Mouse (Mus musculus) neural tube, embryonic 11.5 days (tissue): ENCODE results near the gene Olfr521. TPM values are rescaled to one million over a fixed set of nuclear protein-coding genes. Genes with fewer than 3 reads are reported as not detected.
"Not testable (repeated sequence)": the region's sequence is repeated elsewhere in the genome, so short reads cannot be mapped to it uniquely, and the experiment has no call there.

Experiments used
- ATAC-seq: fragments of 200-750 bp; cut with Nextera tagmentation; 2 replicates; pipeline ENCODE4 v1.8.0; 2017; ENCODE audit warnings: moderate number of reproducible peaks, mild to moderate bottlenecking, moderate TSS enrichment, moderate library complexity; ENCODE audit not compliant: insufficient read depth, low FRiP score, low TSS enrichment
- DNase-seq: peaks from one replicate; pipeline ENCODE4 v3.0.0-alpha.2; 2015; ENCODE audit warnings: low spot score
- H3K27ac ChIP-seq: fragments of 300-500 bp; sonication (generic); 2 replicates; pipeline ENCODE4 v1.5.1; 2014; ENCODE audit warnings: low read depth, mild to moderate bottlenecking, low read length
- H3K27me3 ChIP-seq: fragments of 300-500 bp; sonication (generic); 2 replicates; pipeline ENCODE4 v1.6.1; 2014; ENCODE audit warnings: mild to moderate bottlenecking, low read length, mixed read lengths; ENCODE audit not compliant: control insufficient read depth, insufficient read depth
- H3K36me3 ChIP-seq: fragments of 300-500 bp; sonication (generic); 2 replicates; pipeline ENCODE4 v1.6.1; 2014; ENCODE audit warnings: mild to moderate bottlenecking, low read length, moderate library complexity, mixed read lengths; ENCODE audit not compliant: control insufficient read depth, insufficient read depth
- H3K4me1 ChIP-seq: fragments of 300-500 bp; sonication (generic); 2 replicates; pipeline ENCODE4 v1.6.1; 2014; ENCODE audit warnings: low read length, mixed read lengths; ENCODE audit not compliant: control insufficient read depth, insufficient read depth
- H3K4me2 ChIP-seq: fragments of 300-500 bp; sonication (generic); 2 replicates; pipeline ENCODE4 v1.6.1; 2014; ENCODE audit warnings: low read depth, mild to moderate bottlenecking, moderate library complexity
- H3K4me3 ChIP-seq: fragments of 300-500 bp; sonication (generic); 2 replicates; pipeline ENCODE4 v1.5.1; 2014; ENCODE audit warnings: low read depth, low read length
- H3K9ac ChIP-seq: fragments of 300-500 bp; sonication (generic); 2 replicates; pipeline ENCODE4 v1.6.1; 2014; ENCODE audit warnings: mild to moderate bottlenecking, low read length
- H3K9me3 ChIP-seq: fragments of 300-500 bp; sonication (generic); 2 replicates; pipeline ENCODE4 v1.6.1; 2016; ENCODE audit warnings: low read length; ENCODE audit not compliant: control insufficient read depth
- WGBS: fragments of 180-500 bp; shearing (Covaris S2); extraction: QIAGEN DNeasy Blood & Tissue Kit; methylation state at CpG from one replicate; pipeline ENCODE4 v1.1.7; 2014; 5-methylcytosine and 5-hydroxymethylcytosine counted together
- polyA plus RNA-seq: library from polyadenylated mRNA; unstranded; fragments of >200 nt; fragmentation: Nextera tagmentation; extraction: Ambion mirVana; gene quantifications from 2 replicates; pipeline ENCODE4 v1.2.1, GENCODE M21; 2014

The Olfr521 gene
- polyA plus RNA-seq, result not detected in 2 replicates

- WGBS, result 96% methylated on average over 2 of the region's 2 CpGs
Observed at GRCm38 (mm10) chr7:99763207-99763606, at the start of gene Olfr521. TSS of gene Olfr521 (plus strand) at chr7:99763507.

GRCm38 (mm10) chr7:99716536-99716935 is 46.8 kb upstream of the Olfr521 start:
- no peak overlapping the region for H3K4me2 ChIP-seq
- H3K4me1 ChIP-seq, result no peaks in the 10 kb centered on the region
- H3K9me3 ChIP-seq, result no peaks in the 10 kb centered on the region
- H3K27me3 ChIP-seq, result no peaks in the 10 kb centered on the region
- H3K27ac ChIP-seq, result no peak overlapping the region
- DNase-seq, result no peak
- 86% methylated on average over 2 of the region's 2 CpGs for WGBS
- H3K9ac ChIP-seq, result no peak overlapping the region
- no peaks in the 10 kb centered on the region for H3K36me3 ChIP-seq
- ATAC-seq, result no peak
- H3K4me3 ChIP-seq, result no peak overlapping the region

More at GRCm38 (mm10) chr7:99763207-99763606, at the start of gene Olfr521:
- no peak within 1 kb of the TSS for H3K4me2 ChIP-seq
- no peaks in the 10 kb centered on the region for H3K4me1 ChIP-seq
- no peak for ATAC-seq
- H3K4me3 ChIP-seq, result no peak within 1 kb of the TSS
- DNase-seq, result no peak
- H3K9me3 ChIP-seq, result peaks cover 7% of the 10 kb centered on the region
- H3K9ac ChIP-seq, result no peak within 1 kb of the TSS
- H3K27ac ChIP-seq, result no peak within 1 kb of the TSS
- no peaks in the 10 kb centered on the region for H3K27me3 ChIP-seq
- H3K36me3 ChIP-seq, result no peaks in the 10 kb centered on the region

GRCm38 (mm10) chr7:99729973-99730372 is 33.3 kb upstream of the Olfr521 start, which contains the start of gene Olfr520:
TSS of gene Olfr520 (plus strand) at chr7:99730273.
- no peak for ATAC-seq
- whole genome bisulfite sequencing, result 93% methylated on average over 2 of the region's 2 CpGs
- H3K4me3 ChIP-seq, result no peak within 1 kb of the TSS
- H3K4me2 ChIP-seq, result no peak within 1 kb of the TSS
- H3K9me3 ChIP-seq, result no peaks in the 10 kb centered on the region
- DNase-seq, result no peak
- H3K36me3 ChIP-seq, result no peaks in the 10 kb centered on the region
- H3K27ac ChIP-seq, result no peak within 1 kb of the TSS
- H3K9ac ChIP-seq, result no peak within 1 kb of the TSS
- no peaks in the 10 kb centered on the region for H3K27me3 ChIP-seq
- no peaks in the 10 kb centered on the region for H3K4me1 ChIP-seq

- Histone ChIP-seq H3K9me3 (no peaks in the 10 kb centered on the region), H3K4me2 (no peak overlapping the region), H3K27me3 (no peaks in the 10 kb centered on the region), H3K4me1 (no peaks in the 10 kb centered on the region), H3K36me3 (no peaks in the 10 kb centered on the region), H3K27ac (no peak overlapping the region), H3K9ac (no peak overlapping the region), H3K4me3 (no peak overlapping the region)
- WGBS, result 92% methylated on average over 2 of the region's 2 CpGs
- ATAC-seq (no peak), DNase-seq (no peak)
Observed at GRCm38 (mm10) chr7:99734612-99735011, 28.7 kb upstream of the Olfr521 start.

GRCm38 (mm10) chr7:99735491-99735890 is 27.8 kb upstream of the Olfr521 start:
- not testable (repeated sequence) for H3K4me2 ChIP-seq, H3K9me3 ChIP-seq, H3K36me3 ChIP-seq, H3K27me3 ChIP-seq, ATAC-seq, DNase-seq, H3K27ac ChIP-seq, H3K9ac ChIP-seq, H3K4me3 ChIP-seq, H3K4me1 ChIP-seq
- 89% methylated on average over 9 of the region's 9 CpGs for WGBS

- H3K36me3 ChIP-seq, result no peaks in the 10 kb centered on the region
- H3K27ac ChIP-seq, result no peak overlapping the region
- ATAC-seq (no peak), DNase-seq (no peak)
- WGBS, result 80% methylated on average over 9 of the region's 9 CpGs
- no peaks in the 10 kb centered on the region for H3K9me3 ChIP-seq
- no peaks in the 10 kb centered on the region for H3K27me3 ChIP-seq
- no peaks in the 10 kb centered on the region for H3K4me1 ChIP-seq
- H3K9ac ChIP-seq, result no peak overlapping the region
- H3K4me2 ChIP-seq, result no peak overlapping the region
- no peak overlapping the region for H3K4me3 ChIP-seq
Observed at GRCm38 (mm10) chr7:99739276-99739675, 24.0 kb upstream of the Olfr521 start.

GRCm38 (mm10) chr7:99781385-99781784 is 18.1 kb downstream of the Olfr521 start:
- Histone ChIP-seq H3K4me3 (no peak overlapping the region), H3K27me3 (no peaks in the 10 kb centered on the region), H3K4me1 (no peaks in the 10 kb centered on the region), H3K9ac (no peak overlapping the region), H3K4me2 (no peak overlapping the region), H3K9me3 (no peaks in the 10 kb centered on the region), H3K36me3 (no peaks in the 10 kb centered on the region), H3K27ac (no peak overlapping the region)
- WGBS, result 87% methylated on average over 5 of the region's 5 CpGs
- ATAC-seq, result no peak
- DNase-seq, result no peak

GRCm38 (mm10) chr7:99781916-99782315 is 18.6 kb downstream of the Olfr521 start:
- ATAC-seq (no peak), DNase-seq (no peak)
- no peaks in the 10 kb centered on the region for H3K9me3 ChIP-seq
- no peaks in the 10 kb centered on the region for H3K36me3 ChIP-seq
- H3K27me3 ChIP-seq, result no peaks in the 10 kb centered on the region
- H3K27ac ChIP-seq, result no peak overlapping the region
- no peaks in the 10 kb centered on the region for H3K4me1 ChIP-seq
- no peak overlapping the region for H3K4me3 ChIP-seq
- WGBS, result 72% methylated on average over 2 of the region's 2 CpGs
- H3K4me2 ChIP-seq, result no peak overlapping the region
- no peak overlapping the region for H3K9ac ChIP-seq

GRCm38 (mm10) chr7:99783421-99783820 is 20.1 kb downstream of the Olfr521 start:
- Histone ChIP-seq H3K27ac (no peak overlapping the region), H3K9me3 (no peaks in the 10 kb centered on the region), H3K4me3 (no peak overlapping the region), H3K9ac (no peak overlapping the region), H3K4me2 (no peak overlapping the region), H3K4me1 (no peaks in the 10 kb centered on the region), H3K27me3 (no peaks in the 10 kb centered on the region), H3K36me3 (no peaks in the 10 kb centered on the region)
- 88% methylated on average over 7 of the region's 7 CpGs for WGBS
- no peak for ATAC-seq
- DNase-seq, result no peak
